Mouse (Mus musculus): ENCODE measurements around the gene Ptpre.

GRCm38 (mm10) chr7:135659314-135659935 is 122.1 kb downstream of the Ptpre start:
- TF ChIP-seq CTCF (IDR thresholded peaks at IDR 0.05; ENCODE audit: low read depth): no peak
- no peak for TF ChIP-seq EP300 (IDR thresholded peaks at IDR 0.05; ENCODE audit: low read depth)

All from heart, postnatal 0 days (tissue).